Mouse (Mus musculus): ENCODE results near the gene Clic5. TPM values are rescaled to one million over a fixed set of nuclear protein-coding genes. Genes with fewer than 3 reads are reported as not detected.
"Not testable (repeated sequence)": the region's sequence is repeated elsewhere in the genome, so short reads cannot be mapped to it uniquely, and the experiment has no call there.

The Clic5 gene
- polyA plus RNA-seq, 1 experiment: 3.3 TPM

GRCm38 (mm10) chr17:44162514-44162913, 25.9 kb upstream of the Clic5 start:
- no peak for TF ChIP-seq CTCF (IDR thresholded peaks at IDR 0.05; ENCODE audit: extremely low read depth, insufficient read depth, low read length)
- Histone ChIP-seq H3K27ac (ENCODE audit: insufficient read depth, low read length) (no peak overlapping the region), H3K4me3 (ENCODE audit: insufficient read depth, low read length) (no peak overlapping the region), H3K4me1 (ENCODE audit: control insufficient read depth, insufficient read depth, low read length) (no peaks in the 10 kb centered on the region)

DNA sequence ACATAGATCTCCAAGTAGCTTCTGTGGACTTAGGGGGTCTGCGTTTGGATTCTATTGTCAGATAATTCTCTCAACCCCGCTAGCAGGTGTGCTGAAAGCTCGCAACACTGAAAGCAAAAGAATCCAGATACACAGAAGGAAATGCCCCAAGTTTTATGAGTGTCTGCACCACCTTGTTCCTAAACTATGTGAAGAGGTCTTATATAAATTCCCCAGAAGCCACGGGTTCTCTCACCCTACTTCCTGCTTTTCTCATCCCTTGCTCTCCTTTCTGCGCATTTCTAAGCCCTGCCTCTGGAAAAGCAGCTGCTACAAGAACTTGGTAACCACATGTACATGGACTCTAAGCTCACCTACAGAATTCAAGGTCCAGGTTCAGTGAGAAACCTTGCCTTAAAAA, 25.4 kb upstream of the Clic5 start:
- Histone ChIP-seq H3K4me1 (ENCODE audit: control insufficient read depth, insufficient read depth, low read length) (no peaks in the 10 kb centered on the region), H3K4me3 (ENCODE audit: insufficient read depth, low read length) (no peak overlapping the region), H3K27ac (ENCODE audit: insufficient read depth, low read length) (no peak overlapping the region)
- TF ChIP-seq POLR2A (IDR thresholded peaks at IDR 0.05; ENCODE audit: extremely low read depth, insufficient read depth, low read length) (no peak), CTCF (IDR thresholded peaks at IDR 0.05; ENCODE audit: extremely low read depth, insufficient read depth, low read length) (no peak)

GRCm38 (mm10) chr17:44165730-44166347, 22.5 kb upstream of the Clic5 start:
- Histone ChIP-seq H3K4me1 (ENCODE audit: control insufficient read depth, insufficient read depth, low read length) (no peaks in the 10 kb centered on the region), H3K27ac (ENCODE audit: insufficient read depth, low read length) (no peak overlapping the region), H3K4me3 (ENCODE audit: insufficient read depth, low read length) (no peak overlapping the region)
- TF ChIP-seq POLR2A (IDR thresholded peaks at IDR 0.05; ENCODE audit: extremely low read depth, insufficient read depth, low read length): no peak
- TF ChIP-seq CTCF (IDR thresholded peaks at IDR 0.05; ENCODE audit: extremely low read depth, insufficient read depth, low read length): no peak

GRCm38 (mm10) chr17:44169676-44170075, 18.7 kb upstream of the Clic5 start:
- TF ChIP-seq POLR2A (IDR thresholded peaks at IDR 0.05; ENCODE audit: extremely low read depth, insufficient read depth, low read length) (no peak), CTCF (IDR thresholded peaks at IDR 0.05; ENCODE audit: extremely low read depth, insufficient read depth, low read length) (no peak)
- Histone ChIP-seq H3K4me1 (ENCODE audit: control insufficient read depth, insufficient read depth, low read length) (no peaks in the 10 kb centered on the region), H3K4me3 (ENCODE audit: insufficient read depth, low read length) (no peak overlapping the region), H3K27ac (ENCODE audit: insufficient read depth, low read length) (no peak overlapping the region)

GRCm38 (mm10) chr17:44170316-44170715, 18.1 kb upstream of the Clic5 start:
- Histone ChIP-seq H3K4me3 (ENCODE audit: insufficient read depth, low read length) (no peak overlapping the region), H3K27ac (ENCODE audit: insufficient read depth, low read length) (no peak overlapping the region), H3K4me1 (ENCODE audit: control insufficient read depth, insufficient read depth, low read length) (no peaks in the 10 kb centered on the region)
- no peak for TF ChIP-seq POLR2A (IDR thresholded peaks at IDR 0.05; ENCODE audit: extremely low read depth, insufficient read depth, low read length)
- no peak for TF ChIP-seq CTCF (IDR thresholded peaks at IDR 0.05; ENCODE audit: extremely low read depth, insufficient read depth, low read length)

- TF ChIP-seq CTCF (IDR thresholded peaks at IDR 0.05; ENCODE audit: extremely low read depth, insufficient read depth, low read length): no peak
- no peak for TF ChIP-seq POLR2A (IDR thresholded peaks at IDR 0.05; ENCODE audit: extremely low read depth, insufficient read depth, low read length)
- Histone ChIP-seq H3K27ac (ENCODE audit: insufficient read depth, low read length) (no peak overlapping the region), H3K4me3 (ENCODE audit: insufficient read depth, low read length) (no peak overlapping the region), H3K4me1 (ENCODE audit: control insufficient read depth, insufficient read depth, low read length) (no peaks in the 10 kb centered on the region)
Observed at GRCm38 (mm10) chr17:44171930-44172329, 16.5 kb upstream of the Clic5 start.

GRCm38 (mm10) chr17:44173341-44173740, 15.0 kb upstream of the Clic5 start:
- TF ChIP-seq CTCF (IDR thresholded peaks at IDR 0.05; ENCODE audit: extremely low read depth, insufficient read depth, low read length): no peak
- TF ChIP-seq POLR2A (IDR thresholded peaks at IDR 0.05; ENCODE audit: extremely low read depth, insufficient read depth, low read length): no peak
- Histone ChIP-seq H3K4me1 (ENCODE audit: control insufficient read depth, insufficient read depth, low read length) (no peaks in the 10 kb centered on the region), H3K27ac (ENCODE audit: insufficient read depth, low read length) (no peak overlapping the region), H3K4me3 (ENCODE audit: insufficient read depth, low read length) (no peak overlapping the region)

DNA sequence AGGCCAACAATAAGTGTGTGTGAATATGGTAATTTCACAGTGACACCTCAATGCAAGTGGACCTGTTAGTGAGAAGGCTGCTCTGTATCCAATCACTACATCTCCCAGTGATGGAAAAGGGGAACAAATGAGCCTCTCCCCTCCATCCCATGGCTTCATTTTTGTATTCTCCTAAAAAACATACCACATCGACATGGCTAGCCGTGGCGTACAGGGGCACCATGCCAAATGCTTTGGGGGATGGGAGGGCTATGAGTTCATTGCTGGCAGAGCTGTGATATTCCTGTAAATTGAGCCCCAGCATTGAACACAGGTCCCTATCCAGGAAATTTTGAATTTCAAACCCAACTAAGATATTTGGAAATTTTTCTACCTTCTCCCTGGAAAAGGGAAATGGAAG, 11.1 kb upstream of the Clic5 start:
- Histone ChIP-seq H3K27ac (ENCODE audit: insufficient read depth, low read length) (no peak overlapping the region), H3K4me3 (ENCODE audit: insufficient read depth, low read length) (no peak overlapping the region), H3K4me1 (ENCODE audit: control insufficient read depth, insufficient read depth, low read length) (no peaks in the 10 kb centered on the region)
- TF ChIP-seq CTCF (IDR thresholded peaks at IDR 0.05; ENCODE audit: extremely low read depth, insufficient read depth, low read length) (no peak), POLR2A (IDR thresholded peaks at IDR 0.05; ENCODE audit: extremely low read depth, insufficient read depth, low read length) (no peak)

GRCm38 (mm10) chr17:44181346-44181745, 7.0 kb upstream of the Clic5 start:
- Histone ChIP-seq H3K4me1 (ENCODE audit: control insufficient read depth, insufficient read depth, low read length) (no peaks in the 10 kb centered on the region), H3K27ac (ENCODE audit: insufficient read depth, low read length) (no peak overlapping the region), H3K4me3 (ENCODE audit: insufficient read depth, low read length) (no peak overlapping the region)
- TF ChIP-seq POLR2A (IDR thresholded peaks at IDR 0.05; ENCODE audit: extremely low read depth, insufficient read depth, low read length) (no peak), CTCF (IDR thresholded peaks at IDR 0.05; ENCODE audit: extremely low read depth, insufficient read depth, low read length) (no peak)

DNA sequence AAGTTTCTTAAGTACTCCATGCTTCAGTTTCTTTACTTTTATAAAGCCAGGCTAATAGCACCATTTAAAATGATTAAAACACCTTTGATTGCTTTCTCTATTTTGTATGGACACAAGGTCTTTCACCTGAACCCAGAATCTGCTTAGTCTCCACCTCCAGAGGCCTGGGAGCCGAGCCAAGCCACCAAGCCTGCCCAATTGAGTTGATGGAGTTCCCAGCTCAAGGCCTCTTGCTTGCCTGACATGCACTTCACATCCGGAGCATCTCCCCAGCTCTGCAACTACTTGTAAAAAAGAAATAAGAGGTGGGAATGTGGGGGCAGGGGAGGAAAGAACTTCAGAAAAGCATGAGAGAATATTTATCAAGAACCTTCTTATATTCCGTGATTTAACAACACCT, 1.5 kb upstream of the Clic5 start:
- TF ChIP-seq POLR2A (IDR thresholded peaks at IDR 0.05; ENCODE audit: extremely low read depth, insufficient read depth, low read length): no peak
- no peak for TF ChIP-seq CTCF (IDR thresholded peaks at IDR 0.05; ENCODE audit: extremely low read depth, insufficient read depth, low read length)
- Histone ChIP-seq H3K4me1 (ENCODE audit: control insufficient read depth, insufficient read depth, low read length) (no peaks in the 10 kb centered on the region; the same call in 1 of the 2 replicates), H3K4me3 (ENCODE audit: insufficient read depth, low read length) (no peak overlapping the region), H3K27ac (ENCODE audit: insufficient read depth, low read length) (no peak overlapping the region)

GRCm38 (mm10) chr17:44187537-44187936, 847 bp upstream of the Clic5 start:
- not testable (repeated sequence) for H3K4me3 ChIP-seq (ENCODE audit: insufficient read depth, low read length); H3K27ac ChIP-seq (ENCODE audit: insufficient read depth, low read length); H3K4me1 ChIP-seq (ENCODE audit: control insufficient read depth, insufficient read depth, low read length)
